Mouse (Mus musculus) liver, adult 10 weeks (tissue): ENCODE results near the gene Hist1h4h. TPM values are rescaled to one million over a fixed set of nuclear protein-coding genes. Genes with fewer than 3 reads are reported as not detected.

Source experiments
- polyA plus RNA-seq: library from polyadenylated mRNA; stranded (reverse); fragments of 350-450 nt; fragmentation: Illumina TruSeq; extraction: RNeasy Lipid Tissue Mini Kit (QIAGEN cat#74804); gene quantifications from one replicate; pipeline ENCODE4 v1.2.3, GENCODE M21; 2014; ENCODE audit warnings: low read depth, low replicate concordance

The Hist1h4h gene
- polyA plus RNA-seq, 1 experiment from 2014 or later = not detected

Other genes starting within 250 kb of the Hist1h4h start
- 23.5 TPM for gene Zfp322a, start 161.8 kb upstream of the Hist1h4h start, polyA plus RNA-seq
- gene Abt1, start 107.2 kb upstream of the Hist1h4h start, polyA plus RNA-seq = 1.7 TPM
- not detected for gene Btn1a1, start 65.1 kb upstream of the Hist1h4h start, polyA plus RNA-seq
- not detected for gene Btn2a2, start 42.2 kb upstream of the Hist1h4h start, polyA plus RNA-seq
- not detected for gene Hist1h2af, start 2.9 kb downstream of the Hist1h4h start, polyA plus RNA-seq
- not detected for gene Hist1h3g, start 4.4 kb downstream of the Hist1h4h start, polyA plus RNA-seq
- 0.37 TPM for gene Hist1h2bh, start 12.3 kb downstream of the Hist1h4h start, polyA plus RNA-seq
- not detected for gene Hist1h3f, start 13.0 kb downstream of the Hist1h4h start, polyA plus RNA-seq
- gene Hist1h4f, start 20.6 kb downstream of the Hist1h4h start, polyA plus RNA-seq = not detected
- 0.19 TPM for gene Hist1h1d, start 22.2 kb downstream of the Hist1h4h start, polyA plus RNA-seq
- not detected for gene Hist1h3e, start 31.3 kb downstream of the Hist1h4h start, polyA plus RNA-seq
- gene Hist1h2ae, start 40.2 kb downstream of the Hist1h4h start, polyA plus RNA-seq = not detected
- gene Hist1h2bg, start 40.3 kb downstream of the Hist1h4h start, polyA plus RNA-seq = not detected
- not detected for gene Hist1h2bf, start 43.1 kb downstream of the Hist1h4h start, polyA plus RNA-seq
- not detected for gene Hist1h2ad, start 43.3 kb downstream of the Hist1h4h start, polyA plus RNA-seq
- gene Hist1h3d, start 44.7 kb downstream of the Hist1h4h start, polyA plus RNA-seq = not detected
- gene Hist1h4d, start 50.5 kb downstream of the Hist1h4h start, polyA plus RNA-seq = not detected
- gene Hist1h2be, start 90.1 kb downstream of the Hist1h4h start, polyA plus RNA-seq = 0.95 TPM
- 0.45 TPM for gene Hist1h1e, start 91.5 kb downstream of the Hist1h4h start, polyA plus RNA-seq
- gene Hist1h2ac, start 152.9 kb downstream of the Hist1h4h start, polyA plus RNA-seq = 0.56 TPM
- 195 TPM for gene Hist1h2bc, start 153.1 kb downstream of the Hist1h4h start, polyA plus RNA-seq
- not detected for gene Hist1h1t, start 164.8 kb downstream of the Hist1h4h start, polyA plus RNA-seq
- 0.72 TPM for gene Hist1h4c, start 167.4 kb downstream of the Hist1h4h start, polyA plus RNA-seq
- 40.9 TPM for gene Hfe, start 179.8 kb downstream of the Hist1h4h start, polyA plus RNA-seq
- gene Hist1h1c, start 207.8 kb downstream of the Hist1h4h start, polyA plus RNA-seq = 9.8 TPM
- not detected for gene Hist1h3c, start 214.6 kb downstream of the Hist1h4h start, polyA plus RNA-seq
- gene Hist1h2bb, start 215.7 kb downstream of the Hist1h4h start, polyA plus RNA-seq = not detected
- gene Hist1h2ab, start 220.1 kb downstream of the Hist1h4h start, polyA plus RNA-seq = not detected
- gene Hist1h3b, start 221.2 kb downstream of the Hist1h4h start, polyA plus RNA-seq = not detected
- not detected for gene Hist1h4b, start 226.0 kb downstream of the Hist1h4h start, polyA plus RNA-seq
- not detected for gene Hist1h4a, start 230.2 kb downstream of the Hist1h4h start, polyA plus RNA-seq
- gene Hist1h3a, start 231.3 kb downstream of the Hist1h4h start, polyA plus RNA-seq = not detected
- not detected for gene Hist1h1a, start 232.6 kb downstream of the Hist1h4h start, polyA plus RNA-seq
- gene Trim38, start 238.9 kb downstream of the Hist1h4h start, polyA plus RNA-seq = not detected